Comparison of ENCODE assay signal across 22 mouse cellular contexts in genomic region chr3:107296917-107297316, GRCm38 (mm10). TPM values are rescaled to one million over a fixed set of nuclear protein-coding genes. Genes with fewer than 3 reads are reported as not detected.
"Had no signal": no experiment of that assay in that cellular context is flagged by ENCODE, and none has a peak within 500 bp of the region (broad histone marks: within the 10 kb centered on the region; RNA-seq: fewer than 3 reads in every experiment).

No protein-coding gene starts in this region.

RNA-seq across cellular contexts. Expression of gene Slc16a4, which starts 5.9 kb away (rescaled TPM):
- total RNA-seq: granulocyte monocyte progenitor cell, adult 5-6 weeks had no signal
- polyA plus RNA-seq: erythroblast, embryonic 14.5 days had no signal

RNA-seq across cellular contexts. Expression of gene Prok1, which starts 57.4 kb away (rescaled TPM):
- total RNA-seq: common myeloid progenitor, adult 5-6 weeks; forebrain, postnatal 0 days; gastrocnemius, adult 18-20 months; gastrocnemius, adult 8-10 months; gastrocnemius, postnatal 14 days; gastrocnemius, postnatal 25 days; gastrocnemius, postnatal 36 days; granulocyte monocyte progenitor cell, adult 5-6 weeks; heart, adult 8-10 months had no signal
- polyA plus RNA-seq: embryonic facial prominence, embryonic 10.5 days; embryonic facial prominence, embryonic 11.5 days; embryonic facial prominence, embryonic 12.5 days; embryonic facial prominence, embryonic 14.5 days; embryonic facial prominence, embryonic 15.5 days; erythroblast, embryonic 14.5 days; forebrain, embryonic 10.5 days; forebrain, embryonic 11.5 days; forebrain, embryonic 12.5 days; forebrain, embryonic 13.5 days; forebrain, embryonic 14.5 days; forebrain, embryonic 15.5 days; heart, embryonic 10.5 days had no signal
